Mouse (Mus musculus) 3134 (cell line): ENCODE data around the gene Dyrk4.

Experiments used
- DNase-seq: peaks from one replicate; pipeline ENCODE4 v3.0.0-alpha.2; 2011; ENCODE audit warnings: low spot score; ENCODE audit not compliant: insufficient read length; ENCODE audit errors: extremely low read depth

Gene Dyrk4

GRCm38 (mm10) chr6:126921111-126921881 lies at the start of gene Dyrk4:
Dyrk4 (minus strand) TSS chr6:126921839.
- no peak for DNase-seq

DNA sequence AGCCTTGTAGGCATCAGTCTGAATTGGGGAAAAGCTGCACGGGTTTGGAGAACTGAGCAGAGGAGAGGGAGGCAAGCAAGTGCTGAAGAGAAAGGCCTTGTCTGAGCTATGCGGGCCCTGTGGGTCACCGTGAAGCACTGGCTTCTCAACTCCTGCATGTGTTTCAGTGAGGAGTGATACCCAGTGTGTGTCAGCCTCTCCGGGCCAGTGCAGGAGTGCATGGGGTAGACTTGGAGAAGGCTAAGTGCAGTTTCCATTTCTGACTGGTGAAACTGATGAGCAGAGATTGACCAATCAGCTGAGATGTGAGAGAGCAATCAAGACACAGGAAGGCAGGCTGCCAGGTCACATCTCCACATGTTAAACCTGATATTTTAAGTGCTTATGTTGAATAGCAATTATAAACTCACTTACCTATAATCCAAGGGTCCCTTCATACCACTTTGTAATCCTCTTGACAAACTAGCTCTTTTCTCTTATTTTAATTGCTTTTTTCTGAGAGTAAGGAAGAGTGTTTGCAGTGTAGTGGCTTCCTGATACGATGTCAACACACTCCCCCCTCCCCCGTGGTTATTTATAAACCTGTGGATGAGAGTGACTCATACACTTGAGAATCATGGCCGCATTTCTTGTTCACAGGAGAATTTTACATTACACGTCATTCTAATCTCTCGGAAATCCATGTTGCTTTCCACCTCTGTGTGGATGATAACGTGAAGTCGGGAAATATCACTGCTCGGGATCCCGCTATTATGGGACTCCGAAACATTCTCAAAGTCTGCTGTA lies 44.8 kb upstream of the Dyrk4 start:
- DNase-seq, result no peak

DNA sequence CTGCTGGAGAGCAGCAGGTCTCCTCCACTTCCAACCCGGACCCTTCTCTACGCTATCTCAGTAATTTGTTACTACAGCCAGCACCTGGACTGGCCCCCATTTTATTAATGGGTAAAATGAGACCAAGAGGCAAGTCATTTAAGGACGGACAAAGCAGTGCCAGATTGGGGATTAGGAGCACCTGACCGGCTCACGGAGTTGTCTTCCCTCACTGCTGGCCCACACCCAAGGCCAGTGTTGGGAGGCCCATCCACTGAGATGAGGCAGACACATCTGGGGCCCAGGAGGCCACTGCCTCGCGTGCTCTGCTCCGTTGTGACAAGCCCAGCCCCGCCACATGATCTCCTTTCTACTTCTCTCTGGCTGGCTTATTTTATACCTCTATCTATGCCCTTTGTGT lies 41.8 kb upstream of the Dyrk4 start:
- DNase-seq, result no peak

DNA sequence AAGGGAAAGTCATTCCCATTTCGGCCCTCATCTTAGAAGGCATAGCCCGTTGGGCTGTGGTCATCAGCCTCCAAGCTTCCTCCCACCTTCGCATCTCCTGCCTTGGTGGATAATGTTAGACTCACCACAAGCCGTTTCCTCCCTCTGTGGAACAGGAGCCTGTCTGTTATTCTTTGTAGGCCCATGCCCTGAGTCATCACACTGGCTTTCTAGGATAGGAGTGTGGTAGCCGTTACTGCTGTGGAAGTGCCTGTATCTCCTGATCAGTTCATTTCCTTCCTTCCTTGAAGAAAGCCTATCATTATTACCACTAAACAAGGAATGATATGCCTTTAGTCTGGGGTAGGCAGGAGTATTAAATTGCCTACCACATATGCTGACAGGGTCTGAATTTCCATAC lies 41.1 kb upstream of the Dyrk4 start:
- no peak for DNase-seq

DNA sequence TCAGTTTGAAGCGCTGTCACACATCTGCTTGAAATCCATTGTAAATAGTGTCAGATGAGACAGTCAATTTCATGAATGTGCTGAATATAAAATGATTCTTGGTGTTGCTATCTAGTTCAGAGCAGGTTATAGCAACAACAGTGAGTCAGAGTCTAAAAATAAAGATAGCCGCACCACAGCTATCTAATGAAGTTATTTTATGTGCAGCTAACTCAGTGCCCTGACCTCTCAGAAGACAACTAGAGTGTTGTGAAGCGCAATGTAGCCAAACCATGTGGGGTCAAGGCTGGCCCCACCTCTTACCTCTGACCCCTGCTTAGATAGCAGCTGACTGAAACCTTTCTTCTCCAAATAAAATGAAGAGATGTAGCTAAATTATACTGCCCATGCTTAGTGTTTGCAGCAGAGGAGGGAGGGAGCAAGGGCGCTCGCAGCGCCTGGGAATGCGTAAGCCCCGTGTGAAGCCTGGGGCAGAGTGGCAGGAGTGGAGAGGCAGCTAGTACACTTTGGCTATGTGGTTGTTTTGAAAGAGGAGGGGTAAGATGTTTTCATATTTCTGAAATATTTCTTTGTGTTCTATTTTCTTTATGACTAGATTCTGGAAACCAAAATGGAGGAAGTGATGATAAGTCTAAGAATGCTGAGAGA lies 39.9 kb upstream of the Dyrk4 start:
- no peak for DNase-seq

GRCm38 (mm10) chr6:126955734-126956133 lies 34.1 kb upstream of the Dyrk4 start:
- DNase-seq, result peak; percentile 25

DNA sequence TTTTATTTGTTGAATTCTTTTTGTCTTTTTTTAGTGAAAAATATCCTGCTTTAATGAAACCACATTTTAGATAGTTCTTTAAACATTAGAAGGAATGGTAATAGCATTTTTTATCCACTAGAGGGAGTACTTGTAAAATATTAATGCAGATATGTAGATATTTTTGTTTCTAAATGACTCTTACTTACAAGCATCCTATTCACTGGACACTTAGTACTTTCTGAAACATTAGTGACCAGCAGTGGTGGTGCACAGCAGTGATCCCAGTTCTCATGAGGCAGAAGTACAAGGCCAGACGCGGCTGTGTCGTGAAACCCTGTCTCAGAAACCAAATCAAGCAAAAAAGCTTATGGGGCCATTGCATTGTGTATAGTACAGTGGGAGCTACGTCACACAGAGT lies 26.7 kb upstream of the Dyrk4 start:
- DNase-seq, result no peak

DNA sequence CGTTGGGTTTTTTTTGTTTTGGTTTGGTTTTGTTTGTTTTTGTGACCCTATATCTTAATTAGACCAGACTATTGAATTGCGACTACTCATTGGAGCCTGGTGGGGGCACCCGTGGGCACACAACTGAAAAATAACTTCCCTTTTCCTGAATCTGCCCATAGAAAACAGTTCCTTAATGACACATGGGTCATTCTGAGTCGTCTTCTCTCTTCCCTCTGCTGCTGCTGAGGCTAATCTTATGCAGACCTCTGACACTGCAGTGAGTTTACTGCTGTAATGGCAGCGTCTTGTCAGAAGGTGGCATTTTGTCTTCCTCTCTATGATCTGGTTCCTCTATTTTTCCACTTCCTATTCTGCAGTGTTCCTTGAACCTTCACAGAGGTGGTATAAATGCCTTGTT lies 18.8 kb upstream of the Dyrk4 start:
- DNase-seq, result no peak

DNA sequence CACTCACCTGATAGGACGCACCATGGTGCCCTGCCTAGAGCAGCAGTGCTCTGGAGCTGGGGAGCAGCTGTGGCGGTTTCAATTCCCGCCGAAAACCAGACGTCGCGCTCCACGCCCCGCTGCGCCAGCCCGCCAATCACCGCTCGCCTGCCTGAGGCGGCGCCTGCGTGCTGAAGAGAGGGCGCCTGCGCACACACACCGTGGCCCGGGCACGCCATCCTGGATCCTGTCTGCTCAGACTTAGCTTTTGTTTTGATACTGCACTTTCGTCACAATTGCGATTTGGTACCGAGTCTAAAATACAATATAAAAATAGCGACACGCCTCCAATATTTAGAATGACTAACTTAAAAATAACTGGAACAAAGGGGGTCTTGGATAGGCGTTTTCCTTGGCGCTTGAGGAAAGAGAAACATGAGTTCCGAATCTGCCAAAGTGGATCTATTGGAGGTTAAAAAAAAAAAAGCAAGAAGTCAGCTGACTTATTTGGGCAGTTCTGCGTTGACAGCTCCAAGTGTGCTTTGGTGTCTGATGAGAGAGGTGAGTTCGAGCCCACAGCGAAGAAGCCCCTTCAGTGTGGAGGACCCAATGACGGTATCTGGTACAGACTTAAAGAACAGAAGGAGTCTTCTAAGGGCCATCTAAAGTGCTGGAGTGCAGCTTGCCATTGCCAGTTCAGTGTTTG lies 18.0 kb upstream of the Dyrk4 start, which contains the start of the genes Rad51ap1 and D6Wsu163e:
Gene Rad51ap1, minus strand, starts transcription at position 101 of the 685 bp plus-strand sequence.
Gene D6Wsu163e, plus strand, starts transcription at position 476 of the 685 bp plus-strand sequence.
- DNase-seq, result peak; percentile 96

- no peak for DNase-seq
These were observed 17.3 kb upstream of the Dyrk4 start for GRCm38 (mm10) chr6:126938853-126939486.

GRCm38 (mm10) chr6:126938047-126938446 lies 16.4 kb upstream of the Dyrk4 start:
- no peak for DNase-seq

DNA sequence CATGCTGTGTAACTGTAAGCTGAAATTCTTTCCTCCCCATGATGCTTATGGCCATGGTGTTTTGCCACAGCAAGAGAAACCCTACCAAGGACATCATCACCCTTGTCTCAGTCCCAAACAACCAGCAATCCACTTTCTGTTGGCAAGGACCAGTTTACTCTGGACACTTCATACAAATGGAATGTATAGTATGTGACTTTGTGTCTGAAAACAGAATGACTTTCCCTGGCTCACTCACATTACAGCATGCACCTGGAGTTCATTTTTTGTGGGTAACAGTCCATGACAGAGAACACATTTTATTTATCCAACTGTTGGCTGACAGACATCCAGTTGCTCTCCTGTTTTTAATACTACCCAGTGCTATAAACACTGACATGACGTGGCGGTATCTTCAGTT lies 11.3 kb upstream of the Dyrk4 start:
- DNase-seq, result peak; percentile 32

DNA sequence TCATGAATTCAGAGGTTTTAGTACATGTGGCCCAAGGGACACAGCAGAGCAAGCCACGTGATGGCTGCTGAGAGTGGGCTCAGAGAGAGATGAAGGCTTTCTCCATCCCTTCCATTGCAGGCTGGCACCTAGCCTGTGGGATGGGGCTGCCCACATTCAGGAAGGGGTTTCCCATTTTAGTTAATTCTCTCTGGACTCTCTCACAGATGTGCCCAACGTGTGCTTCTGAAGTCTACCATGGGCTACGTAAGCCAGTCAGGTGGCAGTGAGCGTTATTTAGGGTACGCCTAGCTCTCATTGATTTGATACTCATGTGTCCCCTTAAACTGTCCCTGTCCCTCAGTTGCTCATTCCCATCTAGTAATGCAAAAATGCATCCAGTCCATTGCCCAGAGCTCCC lies 6.7 kb downstream of the Dyrk4 start:
- no peak for DNase-seq

DNA sequence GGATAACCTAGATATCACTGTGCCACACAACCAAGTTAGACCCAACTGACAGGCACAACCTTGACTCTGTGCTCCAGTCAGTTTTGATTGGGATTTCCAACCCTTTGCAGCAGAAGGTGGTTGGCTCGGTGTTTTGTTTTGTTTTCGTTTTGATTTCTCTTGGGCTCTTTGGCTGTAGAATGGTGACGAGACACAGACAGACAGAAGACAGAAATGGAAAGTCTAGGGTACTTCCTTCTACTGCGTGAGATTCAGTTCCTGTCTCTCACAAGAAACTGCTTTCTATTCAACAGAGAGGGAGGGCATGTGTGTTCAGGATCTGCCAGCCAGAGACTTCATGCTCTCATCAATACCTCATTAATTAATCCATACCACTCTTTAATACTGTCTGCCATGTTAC lies 10.9 kb downstream of the Dyrk4 start:
- DNase-seq, result no peak

- no peak for DNase-seq
These were observed 13.8 kb downstream of the Dyrk4 start for GRCm38 (mm10) chr6:126907876-126908275.

GRCm38 (mm10) chr6:126907378-126907777 lies 14.3 kb downstream of the Dyrk4 start:
- DNase-seq, result no peak

DNA sequence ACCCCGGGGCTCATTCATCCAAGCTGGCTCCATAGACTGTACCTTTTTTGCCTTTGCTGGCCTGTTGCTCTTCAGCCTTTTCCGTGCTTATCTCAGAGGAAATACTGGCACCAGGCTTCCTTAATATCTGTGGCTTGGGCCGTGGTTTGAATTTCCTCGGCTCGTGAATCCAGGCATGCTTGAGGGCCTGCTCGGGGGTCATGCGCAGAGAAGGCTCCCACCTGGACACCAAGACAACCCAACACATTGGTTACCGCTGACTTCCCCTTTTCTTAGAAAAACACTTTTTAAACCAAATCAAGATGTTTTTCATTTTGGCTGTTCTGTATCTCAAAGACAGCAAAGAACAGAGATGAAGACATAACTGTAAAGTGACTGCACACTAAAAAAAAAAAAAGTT lies 44.5 kb downstream of the Dyrk4 start:
- no peak for DNase-seq

DNA sequence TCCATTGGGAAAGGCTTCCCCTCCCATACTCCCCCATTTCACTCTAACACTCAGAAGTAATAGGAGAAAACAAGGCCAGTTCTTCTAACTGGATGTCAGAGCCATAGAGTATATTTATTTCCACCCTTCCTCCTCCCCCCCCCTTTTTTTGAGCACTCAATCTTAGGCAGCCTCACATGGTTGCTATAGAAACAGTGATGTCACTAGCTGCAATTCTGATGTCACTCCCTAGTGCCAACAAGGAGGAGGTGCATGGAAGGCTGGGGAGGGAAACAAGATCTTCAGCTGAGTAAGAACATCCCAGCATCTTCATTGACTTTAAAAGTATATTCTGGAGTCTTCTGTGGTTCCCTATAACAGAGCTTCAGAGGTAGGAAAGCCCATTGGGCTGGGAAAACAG lies 68.8 kb downstream of the Dyrk4 start, which contains the start of gene Akap3:
Gene Akap3, plus strand, starts transcription at position 218 of the 400 bp plus-strand sequence.
- no peak for DNase-seq

DNA sequence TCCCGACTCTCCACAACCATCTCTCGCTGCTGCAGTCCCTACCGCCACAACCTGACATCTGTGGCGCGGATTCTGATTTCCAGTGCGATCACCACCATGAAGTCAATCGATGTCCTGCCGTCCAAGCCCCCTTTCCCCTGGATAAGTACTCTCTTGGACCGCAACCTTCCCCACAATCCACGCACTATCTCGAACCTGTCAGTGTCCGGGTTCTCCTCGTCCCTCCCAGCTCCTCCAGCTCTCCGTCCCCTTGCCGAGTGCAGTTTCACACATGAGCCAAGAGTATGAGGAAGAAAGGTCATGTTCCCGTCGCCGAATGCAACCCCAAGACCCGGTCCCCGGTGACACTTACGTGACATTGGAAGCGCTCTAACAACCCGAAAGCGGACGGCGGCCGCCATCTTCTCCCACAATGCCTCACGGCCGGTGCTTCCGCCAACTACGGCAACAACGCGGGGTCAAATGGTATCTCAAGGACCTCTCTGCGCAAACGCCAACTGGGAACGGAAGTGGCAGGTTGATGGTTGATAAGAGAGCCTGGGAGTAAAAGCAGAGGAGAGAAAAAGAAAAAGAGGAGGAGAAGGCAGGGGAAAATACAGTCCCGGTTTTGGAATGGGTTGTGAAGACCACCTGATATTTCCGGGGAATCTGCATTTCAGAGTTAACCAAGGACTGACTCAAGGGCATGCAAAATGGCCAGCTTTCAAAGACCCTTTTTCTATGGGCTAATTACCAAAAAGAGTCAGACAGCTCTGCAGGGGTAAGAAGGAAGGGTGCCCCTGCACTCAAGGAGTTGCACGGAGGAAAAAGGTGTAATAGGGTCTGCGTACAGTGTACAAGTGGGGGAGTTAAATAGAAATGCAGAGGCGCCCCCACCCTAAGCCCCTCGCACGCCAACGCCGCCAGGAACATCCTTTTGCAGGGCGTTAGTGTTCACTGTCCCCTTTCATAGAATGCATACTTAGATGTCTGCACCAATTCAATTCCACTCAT lies 72.6 kb downstream of the Dyrk4 start, which contains the start of gene Ndufa9:
Gene Ndufa9, minus strand, starts transcription at position 425 of the 993 bp plus-strand sequence.
- DNase-seq, result peak; percentile 89
